Mouse (Mus musculus): ENCODE results near the gene Aqp3. TPM values are rescaled to one million over a fixed set of nuclear protein-coding genes. Genes with fewer than 3 reads are reported as not detected.
"Not testable (repeated sequence)": the region's sequence is repeated elsewhere in the genome, so short reads cannot be mapped to it uniquely, and the experiment has no call there.

Gene Aqp3
- total RNA-seq, 1 experiment from 2014 or later = 1.2 TPM

DNA sequence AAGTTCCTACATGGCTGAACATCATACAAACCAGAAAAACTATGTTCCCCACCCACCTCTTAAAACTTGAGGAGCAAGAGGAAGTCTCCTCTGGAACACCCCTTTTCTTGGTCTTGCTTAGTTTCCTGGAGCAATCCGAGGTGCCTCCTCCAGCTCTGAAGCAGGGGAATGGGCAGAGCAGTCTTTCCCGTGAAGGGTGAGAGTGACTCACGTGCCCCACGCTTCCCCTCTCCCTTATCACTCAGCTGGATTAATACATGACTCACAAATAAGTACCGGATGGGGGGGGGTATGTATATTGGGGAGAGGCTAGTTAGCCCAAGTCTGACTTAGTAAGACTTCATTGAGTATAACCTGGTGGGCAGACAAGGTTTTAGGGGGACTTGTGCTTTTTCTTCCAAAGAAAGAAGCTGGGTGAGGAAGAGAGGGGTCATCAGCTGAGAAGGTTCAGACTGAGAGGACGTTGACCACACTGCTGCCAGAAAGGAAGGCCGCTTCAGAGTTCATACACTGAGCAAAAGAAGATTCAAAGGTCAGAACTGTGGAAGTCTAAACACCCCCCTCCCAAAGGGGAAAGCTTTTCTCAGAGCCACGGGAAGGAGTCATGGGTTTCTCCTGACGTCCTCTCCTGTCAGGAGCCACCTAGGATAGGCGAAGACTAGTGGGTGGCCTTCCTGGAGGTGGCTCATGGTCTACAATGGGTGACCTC lies 10.9 kb upstream of the Aqp3 start:
- no peak for ATAC-seq (ENCODE audit: extremely low read depth, insufficient number of reproducible peaks, low FRiP score, poor library complexity, severe bottlenecking)

DNA sequence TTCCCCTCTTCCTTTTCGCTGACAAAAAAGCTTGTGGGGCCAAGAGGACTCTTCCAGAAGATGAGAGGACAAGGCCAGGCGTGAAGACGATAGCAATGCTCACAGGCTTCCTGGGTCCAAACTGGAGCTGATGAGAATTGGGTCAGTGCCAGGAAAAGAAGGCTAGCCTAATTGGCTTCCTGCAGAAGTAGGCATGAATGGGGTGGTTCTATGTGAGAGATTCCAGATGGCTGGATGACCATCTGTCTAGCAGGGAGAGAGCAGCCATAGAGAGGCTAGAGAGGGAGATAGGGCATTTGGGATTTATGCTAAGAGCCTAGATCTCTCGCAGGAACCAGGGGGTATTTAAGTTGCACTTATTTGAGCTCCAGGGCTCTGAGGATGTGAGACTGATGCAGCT lies 9.5 kb upstream of the Aqp3 start:
- ATAC-seq (ENCODE audit: extremely low read depth, insufficient number of reproducible peaks, low FRiP score, poor library complexity, severe bottlenecking) = no peak

DNA sequence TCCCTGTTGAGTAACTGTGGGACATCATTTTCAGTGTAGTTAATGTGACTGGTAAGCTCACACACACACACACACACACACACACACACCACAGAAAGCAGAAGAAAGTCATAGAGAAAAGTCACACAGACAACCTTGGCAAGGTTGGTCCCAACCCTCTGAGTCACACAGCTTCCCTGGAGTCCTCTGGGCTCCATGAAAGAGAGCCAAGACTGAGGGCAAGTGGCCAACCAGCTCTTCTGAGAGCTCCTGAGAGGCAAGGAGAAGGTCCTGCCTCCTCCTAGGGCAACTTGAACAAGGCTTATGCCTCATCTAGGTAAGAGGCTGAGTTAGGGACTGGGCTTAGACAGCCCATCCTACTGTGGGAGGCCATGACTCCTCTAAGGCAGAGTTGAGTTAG lies 4.9 kb upstream of the Aqp3 start:
- no peak for ATAC-seq (ENCODE audit: extremely low read depth, insufficient number of reproducible peaks, low FRiP score, poor library complexity, severe bottlenecking)

DNA sequence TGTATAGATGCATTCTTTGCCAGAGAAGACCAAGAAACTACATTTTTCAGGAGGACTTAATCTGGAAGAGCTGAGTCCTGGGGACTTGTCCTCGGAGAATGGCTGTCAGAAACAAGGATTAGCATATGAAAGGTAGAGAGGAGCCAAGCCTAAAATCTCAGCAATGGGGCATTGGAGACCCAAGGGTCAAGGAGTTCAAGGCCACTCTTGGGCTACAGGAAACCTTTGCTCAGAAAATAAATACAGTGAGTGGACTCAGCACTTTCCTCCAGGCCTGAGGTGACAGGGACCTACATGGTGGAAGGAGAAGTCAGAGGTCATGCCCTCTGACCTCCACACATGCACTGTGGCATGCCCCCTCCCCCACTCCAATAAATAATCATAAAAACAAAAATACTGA lies 3.0 kb upstream of the Aqp3 start:
- ATAC-seq (ENCODE audit: extremely low read depth, insufficient number of reproducible peaks, low FRiP score, poor library complexity, severe bottlenecking) = no peak

DNA sequence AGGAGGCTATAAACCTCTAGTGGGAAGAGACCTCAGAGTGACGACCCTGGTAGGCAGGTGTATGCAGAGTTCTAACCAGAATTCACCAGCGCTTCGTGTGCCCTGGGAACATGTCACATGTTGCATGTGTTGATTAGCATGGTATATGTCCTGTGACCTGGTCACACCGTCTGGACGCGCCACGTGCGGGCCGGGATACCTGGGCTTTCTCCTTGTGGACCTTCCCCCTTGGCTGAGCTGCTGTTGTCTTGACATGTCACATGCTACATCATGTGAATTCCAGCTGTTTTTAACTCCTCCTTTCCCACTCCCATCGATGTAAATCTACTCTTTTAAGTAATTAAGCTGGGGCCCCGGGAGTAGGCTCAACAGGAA lies 581 bp upstream of the Aqp3 start:
- no peak for ATAC-seq (ENCODE audit: extremely low read depth, insufficient number of reproducible peaks, low FRiP score, poor library complexity, severe bottlenecking)

DNA sequence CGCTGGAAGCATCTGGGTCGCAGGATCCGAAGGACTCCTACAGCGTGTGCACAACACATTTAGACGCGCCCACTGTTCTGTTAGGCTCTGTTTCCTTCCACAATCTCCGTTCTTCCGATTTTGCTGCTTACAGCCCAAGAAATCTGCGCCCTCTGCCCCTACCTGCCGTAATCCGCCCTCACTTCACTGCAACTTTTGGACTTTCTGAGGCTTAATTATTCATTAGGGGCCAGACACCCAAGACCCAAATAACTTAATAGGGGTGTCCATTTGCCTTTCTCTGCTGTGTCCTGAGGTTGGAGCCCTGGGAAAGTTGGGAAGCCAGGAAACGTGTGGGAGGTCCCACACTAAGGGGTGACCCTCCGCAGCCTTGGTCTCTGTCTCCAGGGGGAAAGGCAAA lies 602 bp downstream of the Aqp3 start:
- no peak for ATAC-seq (ENCODE audit: extremely low read depth, insufficient number of reproducible peaks, low FRiP score, poor library complexity, severe bottlenecking)

DNA sequence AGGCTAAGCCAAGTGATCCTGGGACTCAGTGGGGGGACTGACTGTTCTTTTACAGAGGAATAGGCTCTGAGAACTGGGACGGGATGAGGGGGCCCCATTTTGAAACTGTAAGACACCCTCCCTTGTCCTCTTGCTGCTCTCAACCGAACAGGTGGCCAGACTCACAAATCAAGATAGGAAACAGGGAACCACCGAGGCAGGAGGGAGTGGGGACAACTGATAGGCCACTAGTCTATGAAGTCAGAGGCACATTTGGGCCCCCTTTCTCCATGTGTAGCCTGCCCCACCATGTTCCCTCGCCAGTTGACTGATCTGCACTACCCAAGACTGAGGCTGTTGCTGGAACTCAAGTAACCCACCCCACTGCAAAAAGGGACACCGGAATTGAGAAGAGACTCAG lies 1.2 kb downstream of the Aqp3 start:
- no peak for ATAC-seq (ENCODE audit: extremely low read depth, insufficient number of reproducible peaks, low FRiP score, poor library complexity, severe bottlenecking)

DNA sequence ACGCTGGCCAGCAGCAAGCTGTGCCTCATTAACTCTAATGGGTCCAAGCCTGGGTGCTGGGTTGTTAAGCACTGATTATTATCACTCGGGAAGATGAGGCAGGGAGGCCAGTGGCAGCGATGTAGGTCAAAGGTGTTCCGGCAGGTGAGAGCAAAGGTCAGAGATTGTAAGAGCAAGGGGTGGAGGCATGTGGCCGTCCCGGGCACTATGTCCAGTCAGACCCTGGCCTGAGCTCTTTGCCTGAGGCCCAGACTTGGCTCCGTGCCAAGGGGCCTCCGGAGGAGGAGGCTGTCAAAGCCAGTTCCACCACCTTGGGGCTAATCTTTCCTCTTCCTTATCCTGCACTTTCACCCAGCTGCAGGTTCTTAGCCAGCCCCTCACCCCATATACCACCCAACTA lies 1.8 kb downstream of the Aqp3 start:
- ATAC-seq (ENCODE audit: extremely low read depth, insufficient number of reproducible peaks, low FRiP score, poor library complexity, severe bottlenecking) = no peak

DNA sequence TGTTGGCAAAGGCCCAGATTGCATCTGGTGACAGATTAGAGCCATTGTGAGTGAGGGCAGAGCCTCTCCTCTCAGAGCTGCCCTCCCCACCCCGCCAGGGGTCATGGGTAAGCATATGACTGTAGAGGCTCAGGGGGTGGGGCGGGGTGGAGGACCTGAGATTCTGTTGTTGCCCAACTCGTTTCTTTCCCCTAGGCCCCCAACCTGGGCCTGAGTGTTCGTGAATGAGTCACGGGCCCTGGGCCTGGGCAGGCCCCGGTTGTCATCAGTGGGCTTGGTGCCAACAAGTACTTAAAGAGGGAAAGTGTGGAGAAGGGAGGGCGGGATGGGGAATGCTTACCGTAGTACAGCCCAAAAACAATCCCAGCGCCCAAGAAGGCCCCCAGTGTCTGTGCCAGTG lies 3.6 kb downstream of the Aqp3 start:
- no peak for ATAC-seq (ENCODE audit: extremely low read depth, insufficient number of reproducible peaks, low FRiP score, poor library complexity, severe bottlenecking)

DNA sequence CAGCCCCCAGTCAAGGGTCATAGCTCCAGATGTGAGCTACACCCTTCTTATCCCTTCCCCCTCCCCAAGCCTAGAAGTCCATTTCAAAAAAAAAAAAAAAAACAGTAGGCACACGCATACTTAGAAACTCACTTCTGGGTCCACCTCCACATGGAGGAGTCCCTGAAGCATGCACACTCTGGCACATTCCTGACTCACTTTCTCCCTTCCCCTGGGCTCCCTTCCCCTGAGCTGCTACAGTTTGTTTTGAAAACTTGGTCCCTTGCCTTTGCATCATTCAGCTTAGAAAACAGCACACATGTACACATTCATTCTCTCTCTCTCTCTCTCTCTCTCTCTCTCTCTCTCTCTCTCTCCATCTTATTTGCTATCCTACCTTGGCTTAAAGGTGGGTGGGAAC lies 5.0 kb downstream of the Aqp3 start:
- no peak for ATAC-seq (ENCODE audit: extremely low read depth, insufficient number of reproducible peaks, low FRiP score, poor library complexity, severe bottlenecking)

DNA sequence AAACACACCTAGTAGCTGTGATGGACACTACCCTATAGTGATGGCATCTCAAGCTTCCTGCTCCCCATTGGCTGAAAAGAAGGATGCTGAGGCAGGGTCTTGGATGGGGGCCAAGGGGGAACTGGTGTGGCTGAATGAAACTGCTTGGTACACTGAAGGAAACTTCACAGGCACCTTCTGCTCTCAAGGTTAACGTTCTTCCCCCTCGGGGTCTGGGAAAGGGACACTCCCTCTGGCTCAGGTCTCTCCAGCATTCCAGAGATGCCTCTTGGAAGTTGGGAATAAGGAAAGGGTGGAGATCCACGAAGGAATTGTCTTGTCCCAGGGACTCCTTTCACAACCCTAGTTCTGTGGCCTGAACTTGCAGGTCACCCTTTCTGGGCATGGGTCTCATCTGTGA lies 6.6 kb downstream of the Aqp3 start:
- no peak for ATAC-seq (ENCODE audit: extremely low read depth, insufficient number of reproducible peaks, low FRiP score, poor library complexity, severe bottlenecking)

DNA sequence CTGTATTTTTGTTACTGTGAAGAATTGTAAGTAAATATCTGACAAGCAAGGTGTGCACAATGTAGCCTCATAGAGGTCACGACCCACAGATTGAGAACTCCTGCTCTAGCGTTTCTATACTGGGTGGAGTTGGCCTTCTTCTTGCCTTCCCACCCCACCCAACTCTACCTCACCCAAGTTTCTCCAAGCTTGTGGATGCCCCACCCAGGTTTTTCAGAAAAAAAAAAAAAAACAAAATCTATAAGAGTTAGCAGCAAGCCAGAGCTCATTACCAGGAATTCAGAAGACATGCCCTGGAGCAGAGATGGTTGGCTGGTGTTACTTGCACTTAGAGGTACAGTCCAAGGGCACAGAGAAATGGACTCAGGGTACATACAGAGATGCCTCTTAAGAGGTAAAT lies 8.3 kb downstream of the Aqp3 start:
- ATAC-seq (ENCODE audit: extremely low read depth, insufficient number of reproducible peaks, low FRiP score, poor library complexity, severe bottlenecking) = no peak

DNA sequence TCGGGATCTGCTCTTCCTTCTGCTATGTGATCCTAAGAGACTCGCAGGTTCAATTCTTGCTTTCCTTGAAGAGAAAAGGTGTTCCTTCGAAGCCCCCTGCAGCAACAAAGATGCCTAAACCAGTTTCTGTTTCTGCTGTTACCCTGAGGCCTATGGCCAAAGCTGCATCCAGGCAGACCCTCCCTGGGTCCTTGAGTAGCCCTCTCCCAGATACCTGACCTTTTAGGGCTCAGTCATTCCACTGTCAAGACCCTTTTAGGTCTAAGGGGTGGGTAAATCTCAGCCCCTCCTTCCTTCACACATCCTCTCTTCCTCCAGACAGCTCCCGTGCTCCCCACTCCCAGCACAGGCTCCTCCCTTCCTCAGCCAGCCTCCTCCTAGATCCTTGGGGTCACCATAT lies 8.8 kb downstream of the Aqp3 start:
- ATAC-seq (ENCODE audit: extremely low read depth, insufficient number of reproducible peaks, low FRiP score, poor library complexity, severe bottlenecking) = no peak

DNA sequence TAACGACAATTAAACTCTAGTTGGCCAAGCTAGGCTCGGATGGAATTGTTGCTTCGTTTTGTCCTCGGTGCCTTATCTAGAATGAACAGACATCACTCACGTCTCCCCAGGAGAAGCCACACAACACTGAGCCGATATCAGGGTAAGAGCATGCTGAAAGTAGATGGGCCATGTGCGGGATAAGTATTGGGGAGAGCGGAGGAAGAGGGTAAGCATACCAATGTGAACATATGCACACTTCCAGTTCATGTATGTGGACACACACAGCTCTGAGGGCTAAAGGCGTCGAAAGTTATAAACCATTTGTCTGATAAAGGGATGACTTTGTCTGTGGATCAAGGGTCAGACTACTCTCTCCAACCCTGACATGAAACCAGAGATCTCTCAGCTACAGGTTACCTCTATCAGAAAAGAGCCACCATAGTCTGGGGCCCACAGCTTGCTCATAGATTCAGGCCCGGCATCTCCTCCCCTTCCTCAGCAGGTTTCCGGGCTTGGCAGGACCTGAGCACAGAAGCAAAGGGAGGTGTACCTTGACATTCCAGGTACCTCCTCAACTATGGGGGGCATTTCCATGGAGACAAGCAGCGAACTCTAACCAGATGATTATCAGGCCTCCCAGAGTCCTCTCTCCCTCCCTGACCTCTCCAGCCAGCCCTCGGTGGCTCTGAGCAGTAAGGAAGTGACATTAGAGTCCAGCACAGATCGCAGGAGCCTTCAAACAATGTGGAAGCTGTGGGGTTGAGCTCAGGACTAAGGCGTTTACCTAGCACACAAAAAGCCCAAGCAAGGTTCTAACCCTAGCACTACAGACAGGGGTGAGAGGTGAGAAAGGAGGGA lies 10.3 kb downstream of the Aqp3 start:
- no peak for ATAC-seq (ENCODE audit: extremely low read depth, insufficient number of reproducible peaks, low FRiP score, poor library complexity, severe bottlenecking)

DNA sequence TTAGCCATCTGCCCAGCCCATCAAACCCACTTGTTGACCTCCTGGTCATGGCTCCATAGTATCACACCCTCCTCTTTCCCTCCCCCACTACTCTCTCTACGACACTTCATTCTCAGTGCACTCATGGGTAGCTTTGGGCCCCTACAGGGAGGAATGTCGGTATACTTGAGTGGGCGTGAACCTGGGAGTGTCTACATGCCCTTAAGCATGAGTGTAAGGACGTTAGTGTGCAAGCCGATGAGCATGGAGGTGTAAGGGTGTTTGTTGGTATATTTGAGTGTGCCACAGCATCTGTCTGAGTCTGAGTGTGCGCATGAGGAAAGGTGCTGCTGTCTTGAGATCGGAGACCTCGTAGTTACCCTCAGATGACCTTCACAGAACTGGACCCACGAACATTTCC lies 11.0 kb downstream of the Aqp3 start:
- no peak for ATAC-seq (ENCODE audit: extremely low read depth, insufficient number of reproducible peaks, low FRiP score, poor library complexity, severe bottlenecking)

DNA sequence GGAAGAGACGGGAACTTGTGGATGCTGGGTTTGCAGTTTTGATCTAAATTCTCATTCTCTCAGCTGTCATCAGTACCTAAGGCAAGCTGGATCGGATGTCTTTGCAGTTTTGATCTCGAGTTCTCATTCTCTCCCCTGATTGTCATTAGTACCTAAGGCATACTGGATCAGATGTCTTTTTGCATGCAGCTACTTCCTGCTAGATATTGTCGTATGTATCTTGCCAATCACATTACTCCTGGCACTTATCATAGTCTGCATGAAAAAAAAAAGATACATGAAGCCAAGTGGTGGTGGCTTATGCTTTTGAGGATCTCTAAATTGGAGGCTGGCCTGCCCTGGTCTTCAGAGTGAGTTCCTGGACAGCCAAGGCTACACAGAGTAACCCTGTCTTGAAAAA lies 13.2 kb downstream of the Aqp3 start:
- no peak for ATAC-seq (ENCODE audit: extremely low read depth, insufficient number of reproducible peaks, low FRiP score, poor library complexity, severe bottlenecking)

DNA sequence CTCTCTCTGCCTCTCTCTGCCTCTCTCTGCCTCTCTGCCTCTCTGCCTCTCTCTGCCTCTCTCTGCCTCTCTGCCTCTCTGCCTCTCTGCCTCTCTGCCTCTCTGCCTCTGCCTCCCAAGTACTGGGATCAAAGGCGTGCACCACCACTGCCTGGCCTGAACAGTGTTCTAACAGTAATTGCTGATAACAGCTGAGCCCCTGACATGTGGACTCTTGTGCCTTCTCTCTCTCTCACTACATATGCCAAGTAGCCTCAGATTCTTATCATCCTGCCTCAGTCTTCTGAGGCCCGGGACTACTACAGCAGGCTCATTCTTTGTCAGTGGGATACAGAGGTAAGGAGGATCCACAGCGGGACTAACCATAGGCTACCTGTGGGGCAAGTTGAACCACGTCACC lies 15.2 kb downstream of the Aqp3 start:
- not testable (repeated sequence) for ATAC-seq (ENCODE audit: extremely low read depth, insufficient number of reproducible peaks, low FRiP score, poor library complexity, severe bottlenecking)

DNA sequence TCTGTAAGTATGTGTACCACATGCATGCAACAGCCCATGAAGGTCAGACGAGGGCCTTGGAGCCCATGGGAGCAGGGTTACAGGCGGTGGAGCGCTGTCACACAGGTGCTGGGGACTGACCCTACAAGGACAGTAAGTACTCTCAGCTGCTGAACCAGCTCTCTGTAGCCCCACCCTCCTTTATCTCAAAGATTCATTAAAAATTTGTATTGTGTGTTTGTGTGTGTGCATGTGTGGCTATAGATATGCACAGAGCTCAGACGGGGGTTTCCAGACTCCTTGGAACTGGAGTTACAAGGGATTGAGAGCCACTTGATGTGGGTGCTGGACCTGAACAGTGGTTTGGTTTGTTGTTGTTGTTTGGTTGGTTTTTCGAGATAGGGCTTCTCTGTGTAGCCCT lies 16.2 kb downstream of the Aqp3 start:
- ATAC-seq (ENCODE audit: extremely low read depth, insufficient number of reproducible peaks, low FRiP score, poor library complexity, severe bottlenecking) = no peak

DNA sequence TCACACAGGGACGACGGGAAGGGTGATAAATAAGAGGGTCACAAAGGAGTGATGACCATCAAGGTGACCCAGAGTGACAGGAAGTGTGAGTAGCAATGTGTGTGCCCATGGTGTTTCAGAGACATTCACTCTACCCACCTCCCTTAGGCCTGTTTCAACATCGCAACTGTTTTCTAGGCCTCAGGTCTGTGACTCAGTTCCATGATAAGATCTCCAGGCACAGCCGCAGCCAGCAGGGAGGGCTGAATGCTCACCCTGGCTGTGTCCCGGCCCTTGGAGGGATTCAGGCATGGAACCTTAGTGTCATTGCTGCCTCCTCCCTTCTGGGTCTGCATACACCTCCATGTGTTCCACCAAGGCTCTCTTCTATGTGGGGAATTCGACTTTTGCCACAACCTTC lies 19.3 kb downstream of the Aqp3 start:
- ATAC-seq (ENCODE audit: extremely low read depth, insufficient number of reproducible peaks, low FRiP score, poor library complexity, severe bottlenecking) = no peak

DNA sequence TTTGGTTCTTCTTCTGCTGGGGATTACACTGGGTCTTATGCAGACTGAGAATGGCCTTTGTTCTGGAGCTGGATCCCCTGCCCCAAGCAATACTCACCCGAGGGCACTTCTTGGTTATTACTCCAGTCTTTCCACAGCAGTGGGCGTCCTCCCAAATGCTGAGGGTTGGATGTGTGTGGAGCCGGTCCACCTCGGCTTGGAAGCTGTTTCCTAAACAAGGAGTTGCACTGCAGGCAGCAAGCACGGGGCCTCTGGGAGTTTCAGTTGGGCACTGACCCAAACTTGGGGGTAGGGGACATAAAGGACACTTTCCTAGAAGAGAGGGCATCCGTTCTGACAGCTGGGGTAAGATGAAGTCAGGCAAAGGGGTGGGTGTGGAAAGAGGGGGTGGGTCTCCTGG lies 23.5 kb downstream of the Aqp3 start:
- ATAC-seq (ENCODE audit: extremely low read depth, insufficient number of reproducible peaks, low FRiP score, poor library complexity, severe bottlenecking) = no peak

All from neutrophil, adult 5-6 weeks (primary cell).